Mouse (Mus musculus) spleen, adult 2 months (tissue): ENCODE results near the gene Zfp60. TPM values are rescaled to one million over a fixed set of nuclear protein-coding genes. Genes with fewer than 3 reads are reported as not detected.

Experiments used
- DNase-seq, 2 experiments: peaks; one replicate each; pipeline versions ENCODE4 v3.0.0 to v3.0.0-alpha.2; 2012 to 2021; ENCODE audit warnings: low spot score in 2 of 2, low read depth in 1 of 2
- H3K27ac ChIP-seq: fragments of 200-500 bp; 2 replicates; pipeline ENCODE4 v1.5.1; 2012; ENCODE audit warnings: low read length, inconsistent platforms; ENCODE audit not compliant: insufficient read depth
- H3K27me3 ChIP-seq: fragments of 200-500 bp; 2 replicates; pipeline ENCODE4 v1.6.1; 2012; ENCODE audit warnings: mild to moderate bottlenecking, moderate library complexity, low read length, inconsistent platforms; ENCODE audit not compliant: control insufficient read depth, insufficient read depth
- H3K36me3 ChIP-seq: fragments of 200-500 bp; 2 replicates; pipeline ENCODE4 v1.6.1; 2012; ENCODE audit warnings: mild to moderate bottlenecking, low read length, inconsistent platforms; ENCODE audit not compliant: control insufficient read depth, insufficient read depth
- H3K4me1 ChIP-seq: fragments of 200-500 bp; 2 replicates; pipeline ENCODE4 v1.6.1; 2011; ENCODE audit warnings: inconsistent platforms; ENCODE audit not compliant: control insufficient read depth, insufficient read depth, insufficient read length
- H3K4me3 ChIP-seq: fragments of 200-500 bp; 2 replicates; pipeline ENCODE4 v1.5.1; 2011; ENCODE audit warnings: mild to moderate bottlenecking, inconsistent platforms; ENCODE audit not compliant: insufficient read depth, insufficient read length; ENCODE audit errors: extremely low read depth
- CTCF ChIP-seq: fragments of 200-500 bp; IDR thresholded peaks from 2 replicates; pipeline ENCODE4 v1.5.1; 2011; ENCODE audit warnings: mild to moderate bottlenecking, inconsistent platforms; ENCODE audit not compliant: insufficient read depth, insufficient read length, insufficient replicate concordance; ENCODE audit errors: extremely low read depth
- POLR2A ChIP-seq: fragments of 200-500 bp; IDR thresholded peaks from 2 replicates; pipeline ENCODE4 v1.6.1; 2011; ENCODE audit warnings: low read depth, low read length, inconsistent platforms
- WGBS: fragments of 180-500 bp; shearing (Covaris S2); methylation state at CpG from one replicate; pipeline ENCODE4 v1.1.7; 2018; 5-methylcytosine and 5-hydroxymethylcytosine counted together
- polyA plus RNA-seq: library from polyadenylated mRNA; depleted of rRNA; stranded (reverse); fragments of >200 nt; gene quantifications from 2 replicates; pipeline ENCODE4 v1.2.3, GENCODE M21; 2012

Zfp60 gene
- polyA plus RNA-seq, 1 experiment = 1.2 TPM

GRCm38 (mm10) chr7:27688815-27689612 lies 42.2 kb upstream of the Zfp60 start, which contains the start of gene Zfp607b:
Zfp607b (plus strand) TSS chr7:27689340.
- DNase-seq = peak; percentile 91 to 95
- Histone ChIP-seq H3K27me3 (no peaks in the 10 kb centered on the region), H3K36me3 (no peaks in the 10 kb centered on the region), H3K27ac (peak within 1 kb of the TSS; percentile 60), H3K4me1 (no peaks in the 10 kb centered on the region), H3K4me3 (peak within 1 kb of the TSS; percentile 53)
- WGBS = 1% methylated on average over 19 of the region's 19 CpGs
- TF ChIP-seq CTCF = no peak
- no peak for TF ChIP-seq POLR2A

GRCm38 (mm10) chr7:27691076-27691475 lies 40.1 kb upstream of the Zfp60 start:
- TF ChIP-seq CTCF (peak; percentile 64; the same call in 1 of the 2 replicates), POLR2A (no peak)
- WGBS = 51% methylated on average over 5 of the region's 5 CpGs
- Histone ChIP-seq H3K27ac (no peak overlapping the region), H3K4me3 (no peak overlapping the region), H3K4me1 (no peaks in the 10 kb centered on the region), H3K36me3 (no peaks in the 10 kb centered on the region), H3K27me3 (no peaks in the 10 kb centered on the region)
- DNase-seq = peak in 1 of 2 experiments; percentile 30

- no peak for TF ChIP-seq CTCF
- TF ChIP-seq POLR2A = no peak
- DNase-seq = no peak
- no peak overlapping the region for H3K27ac ChIP-seq
- H3K36me3 ChIP-seq = no peaks in the 10 kb centered on the region
- no peaks in the 10 kb centered on the region for H3K27me3 ChIP-seq
- H3K4me1 ChIP-seq = no peaks in the 10 kb centered on the region
- WGBS = 81% methylated on average over 3 of the region's 3 CpGs
- no peak overlapping the region for H3K4me3 ChIP-seq
Observed at GRCm38 (mm10) chr7:27696711-27697110, 34.5 kb upstream of the Zfp60 start.

- 84% methylated on average over 7 of the region's 7 CpGs for WGBS
- H3K27ac ChIP-seq = no peak overlapping the region
- TF ChIP-seq POLR2A = no peak
- no peak for DNase-seq
- H3K27me3 ChIP-seq = no peaks in the 10 kb centered on the region
- no peak overlapping the region for H3K4me3 ChIP-seq
- H3K4me1 ChIP-seq = no peaks in the 10 kb centered on the region
- no peaks in the 10 kb centered on the region for H3K36me3 ChIP-seq
Observed at GRCm38 (mm10) chr7:27710402-27710801, 20.8 kb upstream of the Zfp60 start.

GRCm38 (mm10) chr7:27721951-27722350 lies 9.2 kb upstream of the Zfp60 start:
- H3K27me3 ChIP-seq = no peaks in the 10 kb centered on the region
- WGBS = 92% methylated on average over 8 of the region's 8 CpGs
- H3K4me3 ChIP-seq = no peak overlapping the region
- H3K36me3 ChIP-seq = no peaks in the 10 kb centered on the region
- TF ChIP-seq CTCF (no peak), POLR2A (no peak)
- no peaks in the 10 kb centered on the region for H3K4me1 ChIP-seq
- no peak overlapping the region for H3K27ac ChIP-seq
- DNase-seq = no peak

GRCm38 (mm10) chr7:27725566-27726538 lies 5.3 kb upstream of the Zfp60 start:
- TF ChIP-seq CTCF = peak; percentile 32; the same call in 1 of the 2 replicates
- no peak for TF ChIP-seq POLR2A
- Histone ChIP-seq H3K4me3 (no peak overlapping the region), H3K36me3 (no peaks in the 10 kb centered on the region), H3K27me3 (no peaks in the 10 kb centered on the region), H3K27ac (no peak overlapping the region), H3K4me1 (no peaks in the 10 kb centered on the region)
- DNase-seq = peak; percentile 12 to 49
- 42% methylated on average over 12 of the region's 12 CpGs for whole genome bisulfite sequencing
